ENCODE assay signal across 16 mouse cellular contexts in the genomic region with DNA sequence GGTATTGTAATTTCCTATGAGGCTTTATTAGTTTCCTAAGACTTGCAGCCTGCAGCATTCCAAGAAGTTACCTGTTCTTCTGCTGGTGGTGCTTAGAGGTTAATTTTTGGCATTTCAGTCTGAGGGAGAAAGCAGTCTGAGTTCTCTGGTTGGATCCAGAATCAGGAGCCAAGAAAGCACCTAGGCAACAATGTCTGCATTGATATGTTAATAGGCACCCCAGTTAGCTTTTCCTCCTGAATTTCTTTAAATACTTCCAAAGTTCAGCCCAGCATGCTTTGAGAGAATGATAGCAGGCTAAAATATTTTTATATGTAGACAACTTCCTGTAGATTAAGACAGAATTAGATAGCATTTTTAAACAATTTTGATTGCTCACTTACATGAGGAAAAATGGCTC. TPM values are rescaled to one million over a fixed set of nuclear protein-coding genes. Genes with fewer than 3 reads are reported as not detected.
DNase-seq lines count a peak whose midpoint lies in the region.
"Had no signal": no experiment of that assay in that cellular context is flagged by ENCODE, and none has a peak within 500 bp of the region (broad histone marks: within the 10 kb centered on the region; RNA-seq: fewer than 3 reads in every experiment).

No protein-coding gene starts in this region.

- intact Hi-C loops in left cerebral cortex, postnatal 14 days (cut with DNase I) = no loop called here

- DNase-seq in ES-CJ7 (ENCODE audit: low read depth, low spot score) (peak; percentile 62), R1 (ENCODE audit: low read depth, low spot score) (peak; percentile 80)
- DNase-seq in left cerebral cortex, postnatal 14 days (ENCODE audit: low spot score in 2 of 2) = no peak
- DNase-seq in urinary bladder, postnatal 4 days (ENCODE audit: low spot score in 2 of 2) = no peak
- DNase-seq: adrenal gland, adult 2 months; adrenal gland, adult 8-10 months; adrenal gland, postnatal 10 days; adrenal gland, postnatal 14 days; adrenal gland, postnatal 25 days; adrenal gland, postnatal 36 days; B cell, adult 2 months; cerebellum, adult 11 months; cerebellum, adult 11-12 months; cerebellum, adult 18-20 months; cerebellum, adult 2 months; cerebellum, adult 8-10 months had no signal

RNA-seq across cellular contexts. Expression of a gene that starts 21.2 kb away (rescaled TPM):
- under 1 TPM; 0.32 to 0.44 TPM for total RNA-seq in left cerebral cortex, postnatal 14 days (2021)

Comparison
In these comparisons a context has a peak if more than half of its experiments do, and no peak if none do; other contexts are left out.
1. DNase-seq: peak in ES-CJ7 (single experiment) and R1 (single experiment); none in left cerebral cortex, postnatal 14 days (0 of 2) and urinary bladder, postnatal 4 days (0 of 2).